Mouse (Mus musculus) myocyte (in vitro differentiated cells): ENCODE measurements around the gene Plekhg2. TPM values are rescaled to one million over a fixed set of nuclear protein-coding genes. Genes with fewer than 3 reads are reported as not detected.
A peak's percentile ranks its signal among the peaks of the same experiment; 100 is the strongest.
"Not testable (repeated sequence)": the region's sequence is repeated elsewhere in the genome, so short reads cannot be mapped to it uniquely, and the experiment has no call there.

ENCODE experiments used
- H3K27me3 ChIP-seq: one replicate; pipeline ENCODE4 v1.6.1; 2011; ENCODE audit not compliant: control insufficient read depth, insufficient read depth, insufficient read length
- H3K36me3 ChIP-seq: one replicate; pipeline ENCODE4 v1.6.1; 2011; ENCODE audit not compliant: control insufficient read depth, insufficient read depth
- H3K4me2 ChIP-seq: one replicate; pipeline ENCODE4 v1.6.1; 2011; ENCODE audit warnings: low read depth, control low read depth
- H3K4me3 ChIP-seq: one replicate; pipeline ENCODE4 v1.5.1; 2011; ENCODE audit warnings: mild to moderate bottlenecking, control low read depth, moderate library complexity
- H3K79me2 ChIP-seq: one replicate; pipeline ENCODE4 v1.6.1; 2011; ENCODE audit not compliant: control insufficient read depth, insufficient read depth
- H3ac ChIP-seq: one replicate; pipeline ENCODE4 v1.6.1; 2011; ENCODE audit not compliant: control insufficient read depth, insufficient read length
- CEBPB ChIP-seq: IDR thresholded peaks from 2 replicates; pipeline ENCODE4 v1.6.1; 2011; ENCODE audit warnings: mild to moderate bottlenecking, moderate library complexity; ENCODE audit not compliant: poor library complexity, insufficient read depth, severe bottlenecking
- E2F4 ChIP-seq: IDR thresholded peaks from one replicate; pipeline ENCODE4 v1.6.1; 2011; ENCODE audit warnings: mild to moderate bottlenecking, control low read depth, moderate library complexity; ENCODE audit not compliant: insufficient read depth
- MAX ChIP-seq: IDR thresholded peaks from one replicate; pipeline ENCODE4 v1.6.1; 2011; ENCODE audit warnings: low read depth, mild to moderate bottlenecking, control low read depth
- MYOD1 ChIP-seq, 3 experiments: IDR thresholded peaks; one replicate each; pipeline ENCODE4 v1.6.1; 2011; ENCODE audit warnings: control low read depth in 2 of 3, low read depth in 2 of 3, mild to moderate bottlenecking in 2 of 3, moderate library complexity in 1 of 3; ENCODE audit not compliant: insufficient read length in 2 of 3, control insufficient read depth in 1 of 3
- MYOG ChIP-seq, 3 experiments: IDR thresholded peaks; one replicate each; pipeline ENCODE4 v1.6.1; 2011; ENCODE audit warnings: control low read depth in 2 of 3, low read depth in 2 of 3, mild to moderate bottlenecking in 2 of 3; ENCODE audit not compliant: insufficient read length in 2 of 3, control insufficient read depth in 1 of 3, insufficient read depth in 1 of 3
- POLR2A ChIP-seq: IDR thresholded peaks from one replicate; pipeline ENCODE4 v1.6.1; 2011; ENCODE audit warnings: low read depth, mild to moderate bottlenecking, control low read depth, moderate library complexity; ENCODE audit not compliant: insufficient read length
- POLR2AphosphoS2 ChIP-seq: IDR thresholded peaks from one replicate; pipeline ENCODE4 v1.6.1; 2011; ENCODE audit warnings: low read depth, control low read depth; ENCODE audit not compliant: insufficient read length
- REST ChIP-seq: IDR thresholded peaks from one replicate; pipeline ENCODE4 v1.6.1; 2011; ENCODE audit warnings: mild to moderate bottlenecking, control low read depth, moderate library complexity; ENCODE audit not compliant: insufficient read depth, insufficient read length
- SRF ChIP-seq: IDR thresholded peaks from one replicate; pipeline ENCODE4 v1.6.1; 2011; ENCODE audit warnings: low read depth; ENCODE audit not compliant: control insufficient read depth, insufficient read length
- TCF12 ChIP-seq: IDR thresholded peaks from one replicate; pipeline ENCODE4 v1.6.1; 2011; ENCODE audit warnings: mild to moderate bottlenecking, control low read depth; ENCODE audit not compliant: poor library complexity, insufficient read depth, severe bottlenecking
- TCF3 ChIP-seq: IDR thresholded peaks from one replicate; pipeline ENCODE4 v1.6.1; 2011; ENCODE audit warnings: low read depth, control low read depth; ENCODE audit not compliant: insufficient read length
- USF1 ChIP-seq: IDR thresholded peaks from one replicate; pipeline ENCODE4 v1.6.1; 2011; ENCODE audit warnings: low read depth, mild to moderate bottlenecking, control low read depth, moderate library complexity
- polyA plus RNA-seq: library from polyadenylated mRNA; unstranded; fragments of >200 nt; fragmentation: generic; extraction: Trizol; gene quantifications from one replicate; pipeline ENCODE4 v1.2.1, GENCODE M21; 2012; ENCODE audit warnings: missing spikeins

Plekhg2 gene
- polyA plus RNA-seq, 1 experiment, result 15.8 TPM

- no peak overlapping the region for H3K4me2 ChIP-seq
- TF ChIP-seq POLR2AphosphoS2, result no peak
- TF ChIP-seq CEBPB, result no peak
- TF ChIP-seq TCF12, result no peak
- TF ChIP-seq E2F4, result no peak
- no peak overlapping the region for H3ac ChIP-seq
- peaks cover 7% of the 10 kb centered on the region for H3K79me2 ChIP-seq
- H3K4me3 ChIP-seq, result no peak overlapping the region
- H3K27me3 ChIP-seq, result no peaks in the 10 kb centered on the region
- H3K36me3 ChIP-seq, result peaks cover 22% of the 10 kb centered on the region
These were observed 25.6 kb upstream of the Plekhg2 start for GRCm38 (mm10) chr7:28398000-28398399.

- no peak overlapping the region for H3K4me3 ChIP-seq
- H3K79me2 ChIP-seq, result peaks cover 21% of the 10 kb centered on the region
- no peak overlapping the region for H3K4me2 ChIP-seq
- TF ChIP-seq CEBPB, result no peak
- TF ChIP-seq TCF3, result no peak
- no peak for TF ChIP-seq SRF
- TF ChIP-seq USF1, result no peak
- no peaks in the 10 kb centered on the region for H3K27me3 ChIP-seq
- H3K36me3 ChIP-seq, result peaks cover 18% of the 10 kb centered on the region
- no peak overlapping the region for H3ac ChIP-seq
These were observed 23.0 kb upstream of the Plekhg2 start for GRCm38 (mm10) chr7:28395425-28395824.

DNA sequence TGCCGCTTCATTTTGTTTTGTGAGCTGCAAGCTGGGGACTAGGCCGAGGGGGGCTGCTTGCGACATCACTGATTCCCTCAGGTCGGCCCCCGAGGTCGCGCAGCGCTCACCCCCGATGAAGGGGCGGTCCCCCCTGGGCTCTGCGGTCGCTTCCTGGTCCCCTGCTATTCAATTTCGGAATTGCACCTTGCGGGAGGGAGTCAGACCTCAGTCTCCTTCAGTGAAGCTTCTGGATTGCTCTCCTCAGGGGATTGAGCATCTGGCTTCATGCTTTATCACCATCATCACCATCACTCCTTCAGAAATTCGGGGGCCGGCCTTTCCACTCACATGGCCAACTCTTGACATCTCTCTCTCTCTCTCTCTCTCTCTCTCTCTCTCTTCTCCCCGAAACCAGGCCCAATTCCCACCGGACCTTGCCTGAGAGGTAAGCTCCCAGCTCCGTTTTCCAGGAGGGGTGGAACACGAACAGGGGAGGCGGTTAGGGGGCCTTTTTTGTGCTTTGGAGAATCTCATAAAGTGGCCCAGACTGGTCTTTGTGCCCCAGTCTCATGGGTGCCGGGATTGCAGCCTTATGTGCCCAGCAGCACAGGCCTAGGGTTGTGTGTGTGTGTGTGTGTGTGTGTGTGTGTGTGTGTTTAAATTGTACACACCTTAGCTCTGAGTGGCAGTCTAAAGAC lies 21.0 kb upstream of the Plekhg2 start:
- H3K79me2 ChIP-seq, result peaks cover 21% of the 10 kb centered on the region
- H3ac ChIP-seq, result peak overlapping the region; percentile 45
- H3K4me2 ChIP-seq, result peak overlapping the region; percentile 89
- H3K36me3 ChIP-seq, result peaks cover 19% of the 10 kb centered on the region
- peak overlapping the region; percentile 45 for H3K4me3 ChIP-seq
- H3K27me3 ChIP-seq, result no peaks in the 10 kb centered on the region
- TF ChIP-seq E2F4 (no peak), MYOG (IDR thresholded peaks at IDR 0.05; ENCODE audit: control insufficient read depth in 1 of 3, insufficient read depth in 1 of 3, insufficient read length in 2 of 3, low read depth in 2 of 3) (no peak), TCF12 (no peak), MAX (no peak), REST (no peak), CEBPB (no peak), POLR2AphosphoS2 (no peak), POLR2A (no peak), USF1 (no peak)

DNA sequence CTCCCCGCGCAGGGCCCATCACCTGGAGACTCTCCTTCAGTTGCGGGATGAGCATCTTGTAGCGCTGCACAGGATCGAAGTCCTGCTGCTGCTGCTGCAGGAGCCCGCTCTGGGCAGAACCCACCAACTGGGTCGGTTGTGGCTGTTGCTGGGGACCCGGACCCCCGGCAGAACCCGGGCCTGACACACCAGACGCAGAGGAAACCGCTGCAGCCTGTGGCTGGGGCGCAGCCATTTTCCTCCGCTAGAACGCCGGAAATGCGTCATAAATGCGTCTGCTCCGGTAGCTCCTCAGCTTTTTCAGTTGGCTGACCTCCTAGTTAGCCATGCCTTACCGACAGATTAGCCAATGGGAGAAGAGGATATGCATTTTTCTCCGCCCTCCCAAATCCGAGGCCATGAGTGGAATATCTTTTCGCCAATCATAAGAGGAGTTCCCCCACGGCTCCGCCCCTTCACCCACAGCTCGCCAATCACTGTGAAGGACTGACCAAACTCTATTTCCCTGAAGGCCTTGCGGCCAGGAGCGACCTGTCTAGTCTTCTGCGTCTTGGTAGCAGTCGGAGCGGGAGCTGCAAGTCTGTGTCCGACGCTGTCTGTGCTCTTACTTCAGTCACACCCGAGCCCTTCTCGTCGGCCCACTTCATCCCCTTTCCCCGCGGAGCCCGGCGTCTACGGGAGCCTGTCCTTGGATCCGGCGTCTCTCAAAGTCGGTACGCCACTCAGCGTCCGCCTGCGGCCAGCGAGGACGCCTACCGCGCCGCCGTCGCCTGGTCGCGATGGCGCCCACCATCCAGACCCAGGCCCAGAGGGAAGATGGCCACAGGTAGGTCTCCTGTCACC lies 20.3 kb upstream of the Plekhg2 start, which contains the start of the genes Med29 and Paf1:
Gene Med29 (minus strand): TSS at position 280 of the 843 bp plus-strand sequence.
Gene Paf1 (plus strand): TSS at position 523 of the 843 bp plus-strand sequence.
- Histone ChIP-seq H3K27me3 (no peaks in the 10 kb centered on the region), H3ac (peak within 1 kb of the TSS; percentile 45), H3K79me2 (peaks cover 21% of the 10 kb centered on the region), H3K4me2 (peak within 1 kb of the TSS; percentile 89), H3K36me3 (peaks cover 12% of the 10 kb centered on the region), H3K4me3 (peak within 1 kb of the TSS; percentile 45)
- TF ChIP-seq POLR2A, result peak; percentile 94
- no peak for TF ChIP-seq USF1
- TF ChIP-seq E2F4, result peak; percentile 48
- TF ChIP-seq MYOG (IDR thresholded peaks at IDR 0.05; ENCODE audit: control insufficient read depth in 1 of 3, insufficient read depth in 1 of 3, insufficient read length in 2 of 3, low read depth in 2 of 3), result no peak
- no peak for TF ChIP-seq CEBPB
- TF ChIP-seq POLR2AphosphoS2, result peak; percentile 94
- TF ChIP-seq SRF, result no peak

DNA sequence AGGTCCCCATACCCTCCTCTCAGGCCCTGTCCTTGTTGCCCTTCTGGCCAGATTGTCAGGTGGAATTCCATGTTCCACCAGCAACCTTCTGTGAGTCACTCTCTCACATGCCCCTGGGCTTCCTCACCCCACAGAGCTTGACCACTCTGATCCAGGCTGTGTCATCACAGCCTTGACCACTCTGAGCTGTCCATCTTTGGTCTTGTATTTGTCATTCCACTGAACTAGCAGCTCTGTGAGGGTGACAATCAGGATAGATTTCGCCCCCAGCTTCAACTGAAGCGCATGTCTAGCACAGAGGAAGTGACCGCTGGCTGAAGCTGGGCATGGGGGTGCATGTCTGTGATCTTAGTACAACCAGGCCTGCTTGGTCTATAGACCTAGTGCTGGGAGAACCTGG lies 17.9 kb upstream of the Plekhg2 start:
- H3K36me3 ChIP-seq, result peaks cover 3% of the 10 kb centered on the region
- H3K79me2 ChIP-seq, result peaks cover 21% of the 10 kb centered on the region
- no peak overlapping the region for H3ac ChIP-seq
- TF ChIP-seq REST (no peak), E2F4 (no peak), MYOG (IDR thresholded peaks at IDR 0.05; ENCODE audit: control insufficient read depth in 1 of 3, insufficient read depth in 1 of 3, insufficient read length in 2 of 3, low read depth in 2 of 3) (no peak), CEBPB (no peak), SRF (no peak), POLR2A (no peak), POLR2AphosphoS2 (no peak), MAX (no peak), TCF3 (no peak), USF1 (no peak), MYOD1 (IDR thresholded peaks at IDR 0.05; ENCODE audit: control insufficient read depth in 1 of 3, insufficient read length in 2 of 3, low read depth in 2 of 3) (no peak), TCF12 (no peak)
- no peak overlapping the region for H3K4me3 ChIP-seq
- no peak overlapping the region for H3K4me2 ChIP-seq
- H3K27me3 ChIP-seq, result no peaks in the 10 kb centered on the region

DNA sequence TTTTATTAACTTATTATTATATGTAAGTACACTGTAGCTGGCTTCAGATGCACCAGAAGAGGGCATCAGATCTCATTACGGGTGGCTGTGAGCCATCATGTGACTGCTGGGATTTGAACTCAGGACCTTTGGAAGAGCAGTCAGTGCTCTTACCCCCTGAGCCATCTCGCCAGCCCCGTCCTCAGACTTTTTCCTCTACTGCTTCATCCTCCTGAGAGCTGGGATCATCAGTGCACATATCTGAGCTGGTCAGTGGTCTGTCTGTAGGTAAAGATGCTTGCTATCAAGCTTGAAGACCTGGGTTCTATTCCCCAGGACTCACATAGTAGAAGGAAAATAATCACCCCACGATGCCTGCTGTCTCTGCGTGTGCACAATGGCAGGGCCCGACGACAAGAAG lies 15.0 kb upstream of the Plekhg2 start:
- H3K4me3 ChIP-seq, H3K36me3 ChIP-seq, H3ac ChIP-seq, H3K27me3 ChIP-seq, H3K4me2 ChIP-seq: not testable (repeated sequence)
- peaks cover 14% of the 10 kb centered on the region for H3K79me2 ChIP-seq

DNA sequence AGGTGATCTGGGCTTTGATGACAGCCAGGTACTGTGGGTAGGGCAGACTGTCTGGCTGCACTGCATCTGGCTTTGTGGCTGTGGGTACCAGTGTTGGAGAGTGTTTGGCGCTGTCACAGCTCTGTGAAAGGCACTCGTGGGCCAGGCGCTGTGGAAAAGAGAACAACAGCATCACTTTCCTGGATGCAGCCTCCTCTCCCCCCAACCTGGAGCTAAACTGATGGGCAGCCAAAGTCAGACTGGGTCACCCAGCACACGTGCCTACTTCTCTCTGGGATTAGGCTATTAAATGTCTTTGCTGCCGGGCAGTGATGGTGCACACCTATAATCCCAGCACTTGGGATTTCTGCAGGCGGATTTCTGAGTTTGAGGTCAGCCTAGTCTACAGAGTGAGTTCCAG lies 14.5 kb upstream of the Plekhg2 start:
- H3K36me3 ChIP-seq, H3ac ChIP-seq, H3K4me3 ChIP-seq, H3K4me2 ChIP-seq, H3K27me3 ChIP-seq: not testable (repeated sequence)
- H3K79me2 ChIP-seq, result peaks cover 10% of the 10 kb centered on the region
